Mouse (Mus musculus) brain, embryonic 14.5 days (tissue): ENCODE results near the gene Igdcc4.

Experiments used
- CTCF ChIP-seq: fragments of 200-500 bp; IDR thresholded peaks from 2 replicates; pipeline ENCODE4 v1.5.1; 2012; ENCODE audit warnings: inconsistent platforms, mild to moderate bottlenecking, moderate library complexity, borderline replicate concordance; ENCODE audit not compliant: insufficient read depth, insufficient read length; ENCODE audit errors: extremely low read depth
- POLR2A ChIP-seq: fragments of 200-500 bp; IDR thresholded peaks from 2 replicates; pipeline ENCODE4 v1.6.1; 2012; ENCODE audit warnings: mild to moderate bottlenecking, inconsistent platforms, borderline replicate concordance; ENCODE audit not compliant: poor library complexity, insufficient read depth, insufficient read length, severe bottlenecking; ENCODE audit errors: extremely low read depth

DNA sequence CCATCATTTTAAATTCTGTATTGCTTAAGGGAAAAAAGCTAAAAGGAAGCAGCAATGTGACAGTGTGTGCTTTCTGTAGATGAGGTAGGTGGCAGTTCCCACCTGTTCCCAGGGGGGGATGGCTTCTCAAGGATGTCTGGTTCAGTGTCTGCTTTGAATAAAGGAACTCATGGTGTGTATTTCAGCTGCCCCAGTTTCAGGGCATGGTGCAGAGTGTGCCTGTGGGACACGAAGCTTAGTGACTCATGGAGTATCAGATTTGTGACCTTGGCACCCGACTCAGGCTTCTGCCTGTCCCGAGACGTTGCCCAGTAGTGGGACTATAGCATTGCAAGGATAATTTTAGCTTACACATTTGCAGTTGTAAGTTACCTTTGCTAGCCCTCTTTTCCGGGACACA, 23.8 kb upstream of the Igdcc4 start:
- TF ChIP-seq CTCF (no peak), POLR2A (no peak)
